Mouse (Mus musculus): ENCODE results near the gene Hist1h1d. TPM values are rescaled to one million over a fixed set of nuclear protein-coding genes. Genes with fewer than 3 reads are reported as not detected.

Hist1h1d gene
- 0.19 and 0.29 TPM in 2 replicates for polyA plus RNA-seq (2012; rRNA removed; ENCODE audit: low replicate concordance)

GRCm38 (mm10) chr13:23552962-23553361 is at the start of gene Hist1h1d:
Hist1h1d (plus strand) TSS chr13:23553262.

DNA sequence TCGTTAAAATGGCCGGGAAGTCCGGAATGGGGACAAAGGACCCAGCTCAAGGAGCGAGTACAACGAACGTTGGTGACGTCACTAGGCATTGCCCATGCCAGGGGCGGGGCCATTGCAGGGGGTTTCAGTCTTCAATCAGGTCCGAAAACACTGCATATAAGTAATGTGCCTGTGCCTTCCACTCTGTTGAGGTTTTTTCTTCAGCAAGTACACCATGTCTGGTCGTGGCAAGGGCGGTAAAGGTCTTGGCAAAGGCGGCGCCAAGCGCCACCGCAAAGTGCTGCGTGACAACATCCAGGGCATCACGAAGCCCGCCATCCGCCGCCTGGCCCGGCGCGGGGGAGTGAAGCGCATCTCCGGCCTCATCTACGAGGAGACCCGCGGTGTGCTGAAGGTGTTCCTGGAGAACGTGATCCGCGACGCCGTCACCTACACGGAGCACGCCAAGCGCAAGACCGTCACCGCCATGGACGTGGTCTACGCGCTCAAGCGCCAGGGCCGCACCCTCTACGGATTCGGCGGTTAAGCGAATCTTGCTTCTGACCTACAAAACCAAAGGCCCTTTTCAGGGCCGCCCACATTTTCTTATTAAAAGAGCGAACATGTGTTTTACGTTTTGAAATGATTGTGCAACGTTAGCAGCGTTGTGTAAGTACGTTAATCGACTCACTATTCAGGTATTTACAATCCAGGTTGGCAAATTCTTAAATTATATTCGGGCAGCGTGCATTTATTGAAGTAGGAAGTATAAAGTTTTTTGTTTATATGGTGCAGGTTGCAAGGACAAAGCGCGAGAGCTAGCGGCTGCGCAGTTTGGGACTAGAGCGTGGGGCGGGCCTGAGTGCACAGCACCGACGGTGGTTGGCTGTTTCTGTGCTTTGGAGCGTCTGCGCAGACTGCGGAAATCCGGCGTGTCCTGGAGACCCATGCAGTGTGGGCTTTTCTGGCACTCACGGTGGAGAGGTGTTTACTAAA is 21.9 kb upstream of the Hist1h1d start, which contains the start of gene Hist1h4h:
TSS of gene Hist1h4h (plus strand) at position 150 of the 975 bp plus-strand sequence.

DNA sequence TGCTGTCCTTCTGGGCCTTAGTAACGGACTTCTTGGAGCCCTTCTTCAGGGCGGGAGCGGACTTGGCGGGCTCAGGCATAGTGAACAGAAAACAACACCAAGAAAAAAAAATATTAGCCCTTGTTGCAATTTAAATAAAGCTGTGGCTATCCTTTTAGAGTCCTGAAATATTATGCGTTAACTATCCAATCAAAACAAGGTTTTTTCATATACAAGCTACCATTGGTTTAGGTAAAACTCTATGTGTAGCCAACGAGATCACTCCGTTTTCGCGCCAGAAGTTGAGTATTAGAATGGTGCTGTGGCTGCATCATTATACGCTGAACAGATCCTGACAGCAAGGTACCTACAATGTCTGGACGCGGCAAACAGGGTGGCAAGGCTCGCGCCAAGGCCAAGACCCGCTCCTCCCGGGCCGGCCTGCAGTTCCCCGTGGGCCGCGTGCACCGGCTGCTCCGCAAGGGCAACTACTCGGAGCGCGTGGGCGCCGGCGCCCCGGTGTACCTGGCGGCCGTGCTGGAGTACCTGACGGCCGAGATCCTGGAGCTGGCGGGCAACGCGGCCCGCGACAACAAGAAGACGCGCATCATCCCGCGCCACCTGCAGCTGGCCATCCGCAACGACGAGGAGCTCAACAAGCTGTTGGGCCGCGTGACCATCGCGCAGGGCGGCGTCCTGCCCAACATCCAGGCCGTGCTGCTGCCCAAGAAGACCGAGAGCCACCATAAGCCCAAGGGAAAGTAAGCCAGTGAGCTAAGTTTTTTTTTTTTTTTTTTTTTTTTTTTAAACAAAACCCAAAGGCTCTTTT is 19.3 kb upstream of the Hist1h1d start, which contains the start of gene Hist1h2af:
TSS of gene Hist1h2af (plus strand) at position 347 of the 808 bp plus-strand sequence.

DNA sequence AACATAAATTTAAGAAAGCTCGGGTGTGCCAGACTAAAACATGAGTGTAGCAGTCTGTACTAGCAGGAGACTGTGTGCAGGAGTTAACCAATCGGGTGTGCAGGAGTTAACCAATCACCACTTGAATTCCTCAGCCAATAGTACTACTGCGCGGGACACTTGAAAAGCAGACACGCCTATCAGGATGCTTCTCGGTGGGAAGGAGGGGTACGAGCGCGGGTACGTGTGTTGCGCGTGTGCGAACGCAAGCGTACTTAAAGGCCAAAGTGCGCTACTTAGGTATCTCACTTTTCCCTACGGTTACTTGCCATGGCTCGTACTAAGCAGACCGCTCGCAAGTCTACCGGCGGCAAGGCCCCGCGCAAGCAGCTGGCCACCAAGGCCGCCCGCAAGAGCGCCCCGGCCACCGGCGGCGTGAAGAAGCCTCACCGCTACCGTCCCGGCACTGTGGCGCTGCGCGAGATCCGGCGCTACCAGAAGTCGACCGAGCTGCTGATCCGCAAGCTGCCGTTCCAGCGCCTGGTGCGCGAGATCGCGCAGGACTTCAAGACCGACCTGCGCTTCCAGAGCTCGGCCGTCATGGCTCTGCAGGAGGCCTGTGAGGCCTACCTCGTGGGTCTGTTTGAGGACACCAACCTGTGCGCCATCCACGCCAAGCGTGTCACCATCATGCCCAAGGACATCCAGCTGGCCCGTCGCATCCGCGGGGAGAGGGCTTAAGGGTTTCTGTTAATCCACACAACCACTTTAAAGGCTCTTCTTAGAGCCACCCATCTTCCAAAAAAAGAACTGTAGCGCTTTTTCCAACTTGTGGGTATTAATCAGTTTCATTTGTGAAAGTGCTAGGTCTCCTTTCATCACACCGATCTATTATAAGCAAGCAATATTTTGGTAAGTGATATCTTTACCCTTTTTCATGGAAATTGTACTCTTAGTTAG is 17.7 kb upstream of the Hist1h1d start, which contains the start of gene Hist1h3g:
TSS of gene Hist1h3g (plus strand) at position 286 of the 939 bp plus-strand sequence.

GRCm38 (mm10) chr13:23542999-23543607 is 10.0 kb upstream of the Hist1h1d start, which contains the start of gene Hist1h2bh:
Hist1h2bh (minus strand) TSS chr13:23543392.

DNA sequence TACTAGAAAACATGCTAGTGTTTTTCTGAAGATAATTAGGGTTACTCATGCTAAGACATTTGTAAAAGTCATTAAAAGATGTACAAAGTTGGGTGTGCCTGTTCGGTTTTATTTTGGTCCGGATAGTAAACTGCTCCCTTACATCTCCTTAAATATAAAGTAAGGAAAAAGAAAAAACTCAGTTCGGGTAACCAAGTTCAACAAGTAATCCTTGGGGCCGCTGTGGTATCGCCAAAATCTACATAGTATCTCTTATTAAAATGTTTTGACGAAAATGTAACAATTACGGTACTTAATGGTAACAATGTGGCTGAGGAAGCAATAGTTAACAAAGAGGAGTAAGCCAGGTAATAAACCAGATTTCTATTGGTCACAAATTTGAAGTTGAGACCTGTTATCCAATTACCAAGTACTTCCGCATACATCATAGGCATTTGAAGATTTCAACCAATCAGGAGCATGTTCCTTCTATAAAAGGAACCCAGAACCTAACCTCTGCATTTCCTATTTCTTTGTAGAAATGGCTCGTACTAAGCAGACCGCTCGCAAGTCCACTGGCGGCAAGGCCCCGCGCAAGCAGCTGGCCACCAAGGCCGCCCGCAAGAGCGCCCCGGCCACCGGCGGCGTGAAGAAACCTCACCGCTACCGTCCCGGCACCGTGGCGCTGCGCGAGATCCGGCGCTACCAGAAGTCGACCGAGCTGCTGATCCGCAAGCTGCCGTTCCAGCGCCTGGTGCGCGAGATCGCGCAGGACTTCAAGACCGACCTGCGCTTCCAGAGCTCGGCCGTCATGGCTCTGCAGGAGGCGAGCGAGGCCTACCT is 8.9 kb upstream of the Hist1h1d start, which contains the start of gene Hist1h3f:
TSS of gene Hist1h3f (plus strand) at position 88 of the 822 bp plus-strand sequence.

DNA sequence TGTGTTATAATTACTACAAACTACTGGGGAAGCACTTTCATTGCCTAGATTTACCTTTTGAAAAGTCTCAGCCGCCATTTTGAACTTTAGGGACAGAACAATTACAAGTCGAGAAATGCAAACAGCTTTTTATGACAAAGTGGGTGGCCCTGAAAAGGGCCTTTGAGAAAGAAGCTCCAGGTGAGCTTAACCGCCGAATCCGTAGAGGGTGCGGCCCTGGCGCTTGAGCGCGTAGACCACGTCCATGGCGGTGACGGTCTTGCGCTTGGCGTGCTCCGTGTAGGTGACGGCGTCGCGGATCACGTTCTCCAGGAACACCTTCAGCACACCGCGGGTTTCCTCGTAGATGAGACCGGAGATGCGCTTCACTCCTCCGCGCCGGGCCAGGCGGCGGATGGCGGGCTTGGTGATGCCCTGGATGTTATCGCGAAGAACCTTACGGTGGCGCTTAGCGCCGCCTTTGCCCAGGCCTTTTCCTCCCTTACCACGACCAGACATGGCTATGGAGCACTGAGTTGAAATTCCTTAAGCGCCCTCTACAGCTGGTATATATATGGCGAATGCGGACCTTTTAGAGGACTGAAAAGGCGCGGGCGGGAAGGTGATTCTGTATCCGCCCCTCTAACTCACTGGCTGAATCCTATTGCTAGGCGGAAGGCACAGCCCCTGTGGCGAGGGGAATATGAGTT is 1.8 kb upstream of the Hist1h1d start, which contains the start of gene Hist1h4f:
TSS of gene Hist1h4f (minus strand) at position 503 of the 689 bp plus-strand sequence.

GRCm38 (mm10) chr13:23561883-23562659 is 9.0 kb downstream of the Hist1h1d start, which contains the start of gene Hist1h3e:
Hist1h3e (minus strand) TSS chr13:23562369.

GRCm38 (mm10) chr13:23571022-23571503 is 18.0 kb downstream of the Hist1h1d start, which contains the start of the genes Hist1h2ae and Hist1h2bg:
Hist1h2ae (minus strand) TSS chr13:23571220.
Hist1h2bg (plus strand) TSS chr13:23571396.

DNA sequence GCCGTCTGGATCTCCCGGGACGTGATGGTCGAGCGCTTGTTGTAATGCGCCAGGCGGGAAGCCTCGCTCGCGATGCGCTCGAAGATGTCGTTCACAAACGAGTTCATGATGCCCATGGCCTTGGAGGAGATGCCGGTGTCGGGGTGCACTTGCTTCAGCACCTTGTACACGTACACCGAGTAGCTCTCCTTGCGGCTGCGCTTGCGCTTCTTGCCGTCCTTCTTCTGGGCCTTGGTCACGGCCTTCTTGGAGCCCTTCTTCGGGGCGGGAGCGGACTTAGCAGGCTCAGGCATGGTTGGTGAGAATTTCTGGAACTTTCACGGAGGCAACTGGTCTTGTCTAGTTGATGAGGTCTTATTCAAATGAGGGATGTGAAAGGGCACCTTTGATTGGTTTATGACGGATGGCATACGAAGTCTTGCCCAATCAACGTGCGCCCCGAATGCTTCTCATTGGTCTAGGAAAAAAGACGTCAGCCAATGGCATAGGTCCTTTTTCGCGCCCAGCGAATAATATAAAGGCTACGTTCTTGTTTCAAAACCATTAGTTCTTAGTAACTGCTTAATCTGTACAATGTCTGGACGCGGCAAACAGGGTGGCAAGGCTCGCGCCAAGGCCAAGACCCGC is 20.9 kb downstream of the Hist1h1d start, which contains the start of the genes Hist1h2bf and Hist1h2ad:
TSS of gene Hist1h2bf (minus strand) at position 299 of the 627 bp plus-strand sequence.
TSS of gene Hist1h2ad (plus strand) at position 484 of the 627 bp plus-strand sequence.

GRCm38 (mm10) chr13:23575271-23575851 is 22.3 kb downstream of the Hist1h1d start, which contains the start of gene Hist1h3d:
Hist1h3d (plus strand) TSS chr13:23575763.

GRCm38 (mm10) chr13:23581408-23582218 is 28.6 kb downstream of the Hist1h1d start, which contains the start of gene Hist1h4d:
Hist1h4d (plus strand) TSS chr13:23581598.

Data from subcutaneous adipose tissue, adult 2 months (tissue).